Mouse (Mus musculus) liver, adult (tissue): ENCODE measurements around the gene Tmem60.

ENCODE experiments used
- GATA4 ChIP-seq: IDR thresholded peaks from 2 replicates; pipeline ENCODE4 v1.6.1; 2014; ENCODE audit warnings: mild to moderate bottlenecking, low read length; ENCODE audit not compliant: insufficient replicate concordance

Tmem60 gene

DNA sequence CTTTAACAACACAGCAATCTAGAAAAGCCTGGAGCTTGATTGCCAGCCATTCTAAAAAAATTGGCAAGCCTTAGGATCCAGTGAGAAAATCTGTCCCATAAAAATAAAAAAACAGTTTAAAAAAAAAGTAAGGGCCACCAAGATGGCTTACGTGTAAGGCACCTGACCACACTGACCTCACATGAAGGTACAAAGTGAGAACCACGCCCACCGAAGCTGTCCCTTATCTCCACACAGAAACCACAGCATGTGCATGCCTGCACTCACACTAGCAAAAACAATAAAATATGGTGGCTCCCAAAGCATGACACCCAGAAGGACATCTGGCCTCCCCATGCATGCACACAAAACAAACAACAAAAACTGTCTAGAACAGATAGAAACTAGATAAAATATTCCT, 49.3 kb downstream of the Tmem60 start:
- no peak for TF ChIP-seq GATA4

DNA sequence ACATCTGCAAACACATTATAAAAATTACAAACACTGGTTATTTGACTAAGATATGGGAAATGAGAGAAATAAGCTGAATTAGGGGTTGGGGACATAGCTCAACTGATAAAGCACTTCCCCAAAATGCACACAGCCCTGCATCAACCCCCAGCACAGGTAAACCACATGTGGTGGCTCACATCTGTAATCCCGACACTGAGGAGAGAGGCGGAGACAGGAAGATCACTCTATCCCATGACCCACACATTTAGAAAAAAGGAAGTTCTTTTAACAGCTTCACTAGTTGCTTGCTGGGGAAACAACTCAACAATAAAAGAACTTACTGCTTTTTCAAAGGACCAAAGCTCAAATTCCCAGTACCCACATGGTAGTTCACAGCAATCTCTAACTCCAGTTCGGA, 50.6 kb downstream of the Tmem60 start:
- TF ChIP-seq GATA4: no peak

DNA sequence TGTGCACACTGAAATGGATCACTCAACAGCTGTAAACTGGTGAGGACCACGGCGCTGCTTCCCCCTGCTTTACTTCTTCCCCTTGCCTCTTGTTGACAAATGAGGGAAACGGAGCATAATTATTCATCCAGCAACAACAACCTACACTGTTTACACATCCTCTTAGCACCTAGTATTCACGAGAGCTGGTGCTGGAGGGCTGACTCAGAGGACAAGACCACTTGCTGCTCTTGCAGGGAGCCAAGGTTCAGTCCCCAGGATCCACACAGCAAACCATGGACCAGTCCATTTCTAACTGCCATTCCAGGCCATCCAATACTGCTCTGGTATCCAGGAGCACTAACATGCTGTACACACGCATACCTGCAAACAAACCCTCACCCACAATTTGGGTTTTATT, 53.9 kb downstream of the Tmem60 start:
- no peak for TF ChIP-seq GATA4
